Mouse (Mus musculus): ENCODE data around the gene Ints6l. TPM values are rescaled to one million over a fixed set of nuclear protein-coding genes. Genes with fewer than 3 reads are reported as not detected.

The Ints6l gene
- 22.9 and 24.8 TPM in 2 replicates for polyA plus RNA-seq (2016; fragmentation: Nextera tagmentation; extraction: Ambion mirVana)

DNA sequence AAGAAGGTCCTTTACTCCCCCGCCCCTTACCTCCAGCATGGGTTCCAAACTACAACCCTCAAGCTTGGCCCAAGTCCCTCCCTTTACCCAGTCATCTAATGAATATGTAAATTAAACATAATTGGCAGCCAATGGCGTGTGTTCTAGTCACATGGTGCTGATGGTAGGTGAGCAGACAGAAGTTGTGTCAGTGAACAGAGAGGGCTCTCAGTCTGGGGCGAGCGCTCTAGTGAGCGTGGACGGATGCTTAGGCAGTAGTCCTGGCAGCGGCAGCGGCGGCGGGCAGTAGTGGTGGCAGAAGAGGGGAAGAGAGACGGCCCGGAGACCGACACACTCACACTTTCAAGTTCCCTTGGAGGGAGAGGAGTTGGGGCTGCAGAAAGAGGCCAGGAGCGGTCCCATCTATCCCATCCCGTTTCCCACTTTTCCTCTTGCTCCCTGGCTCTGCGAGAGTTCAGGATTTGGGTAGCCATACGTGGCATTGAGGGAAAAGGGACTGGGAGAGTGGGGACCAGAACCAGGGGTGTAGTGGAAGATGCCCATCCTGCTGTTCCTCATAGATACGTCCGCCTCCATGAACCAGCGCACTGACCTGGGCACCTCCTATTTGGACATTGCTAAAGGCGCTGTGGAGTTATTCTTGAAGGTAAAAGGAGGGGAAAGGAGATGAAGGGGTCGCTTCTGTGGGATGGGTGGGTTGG is at the start of gene Ints6l:
TSS of gene Ints6l (plus strand) at position 187 of the 701 bp plus-strand sequence.
- Histone ChIP-seq H3K27me3 (replicated peaks; ENCODE audit: low read depth, poor library complexity, severe bottlenecking) (no peaks in the 10 kb centered on the region), H3K4me3 (peak within 1 kb of the TSS; percentile 69), H3K9me3 (no peaks in the 10 kb centered on the region; the same call in 1 of the 2 replicates), H3K27ac (replicated peaks) (peak within 1 kb of the TSS; percentile 96), H3K4me1 (no peaks in the 10 kb centered on the region), H3K36me3 (replicated peaks) (no peaks in the 10 kb centered on the region)
- peak; percentile 78 for DNase-seq (ENCODE audit: low spot score)
- 15% methylated on average over 22 of the region's 22 CpGs for WGBS

GRCm38 (mm10) chrX:56405482-56405881 is 49.2 kb upstream of the Ints6l start:
- Histone ChIP-seq H3K4me3 (no peak overlapping the region), H3K27me3 (replicated peaks; ENCODE audit: low read depth, poor library complexity, severe bottlenecking) (no peaks in the 10 kb centered on the region), H3K27ac (replicated peaks) (no peak overlapping the region), H3K9me3 (no peaks in the 10 kb centered on the region), H3K36me3 (replicated peaks) (no peaks in the 10 kb centered on the region), H3K4me1 (peaks cover 3% of the 10 kb centered on the region; the same call in 1 of the 2 replicates)
- 61% methylated on average over 1 of the region's 1 CpGs for WGBS
- no peak for DNase-seq (ENCODE audit: low spot score)

GRCm38 (mm10) chrX:56406128-56406527 is 48.5 kb upstream of the Ints6l start:
- Histone ChIP-seq H3K36me3 (replicated peaks) (no peaks in the 10 kb centered on the region), H3K4me3 (no peak overlapping the region), H3K4me1 (no peaks in the 10 kb centered on the region), H3K9me3 (no peaks in the 10 kb centered on the region), H3K27me3 (replicated peaks; ENCODE audit: low read depth, poor library complexity, severe bottlenecking) (no peaks in the 10 kb centered on the region), H3K27ac (replicated peaks) (no peak overlapping the region)
- WGBS = 64% methylated on average over 5 of the region's 5 CpGs
- DNase-seq (ENCODE audit: low spot score) = no peak

- 78% methylated on average over 3 of the region's 3 CpGs for WGBS
- Histone ChIP-seq H3K27me3 (replicated peaks; ENCODE audit: low read depth, poor library complexity, severe bottlenecking) (no peaks in the 10 kb centered on the region), H3K9me3 (no peaks in the 10 kb centered on the region), H3K27ac (replicated peaks) (no peak overlapping the region), H3K4me1 (no peaks in the 10 kb centered on the region), H3K36me3 (replicated peaks) (no peaks in the 10 kb centered on the region), H3K4me3 (no peak overlapping the region)
- no peak for DNase-seq (ENCODE audit: low spot score)
Measured at GRCm38 (mm10) chrX:56416277-56416676, 38.4 kb upstream of the Ints6l start.

DNA sequence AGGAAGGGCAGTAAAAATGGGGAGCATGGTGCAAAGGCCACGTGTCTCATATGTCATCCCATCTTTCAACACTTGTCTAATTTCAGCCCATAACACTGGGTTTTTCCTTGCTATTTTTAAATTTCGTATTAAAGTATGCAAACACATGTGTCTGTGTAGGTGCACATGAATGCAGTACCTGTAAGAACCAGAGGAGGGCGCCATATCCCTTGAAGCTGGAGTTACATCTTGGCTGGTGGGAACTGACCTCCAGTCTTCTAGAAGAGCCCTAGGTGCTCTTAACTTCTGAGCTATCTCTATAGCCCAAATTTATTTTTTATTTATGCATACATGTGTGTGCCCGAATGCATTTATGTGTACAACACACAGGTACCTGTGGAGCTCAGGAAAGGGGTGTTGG is 37.1 kb upstream of the Ints6l start:
- 75% methylated on average over 4 of the region's 4 CpGs for WGBS
- no peak for DNase-seq (ENCODE audit: low spot score)
- Histone ChIP-seq H3K36me3 (replicated peaks) (no peaks in the 10 kb centered on the region), H3K27me3 (replicated peaks; ENCODE audit: low read depth, poor library complexity, severe bottlenecking) (no peaks in the 10 kb centered on the region), H3K4me3 (no peak overlapping the region), H3K9me3 (no peaks in the 10 kb centered on the region), H3K4me1 (no peaks in the 10 kb centered on the region), H3K27ac (replicated peaks) (no peak overlapping the region)

DNA sequence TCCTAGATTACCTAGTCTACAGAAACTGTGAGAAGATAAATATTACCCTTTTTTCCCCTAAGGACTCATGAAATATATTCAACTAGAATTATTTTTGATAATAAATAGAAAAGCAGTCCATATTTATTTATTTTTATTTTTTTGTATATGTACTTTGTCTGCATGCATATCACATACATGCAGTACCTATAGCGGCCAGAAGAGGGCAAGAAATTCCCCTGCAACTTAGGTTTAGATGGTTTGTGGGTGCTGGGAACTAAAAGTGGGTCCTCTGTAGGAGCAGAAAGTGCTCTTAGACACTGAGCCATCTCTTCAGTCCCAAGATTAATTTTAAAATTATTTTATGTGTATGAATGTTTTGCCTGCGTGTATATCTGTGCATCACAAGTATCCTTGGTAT is 24.1 kb upstream of the Ints6l start:
- Histone ChIP-seq H3K27ac (replicated peaks) (no peak overlapping the region), H3K27me3 (replicated peaks; ENCODE audit: low read depth, poor library complexity, severe bottlenecking) (no peaks in the 10 kb centered on the region), H3K4me3 (no peak overlapping the region), H3K4me1 (no peaks in the 10 kb centered on the region), H3K9me3 (peaks cover 4% of the 10 kb centered on the region; the same call in 1 of the 2 replicates), H3K36me3 (replicated peaks) (no peaks in the 10 kb centered on the region)
- 53% methylated on average over 2 of the region's 2 CpGs for WGBS
- no peak for DNase-seq (ENCODE audit: low spot score)

DNA sequence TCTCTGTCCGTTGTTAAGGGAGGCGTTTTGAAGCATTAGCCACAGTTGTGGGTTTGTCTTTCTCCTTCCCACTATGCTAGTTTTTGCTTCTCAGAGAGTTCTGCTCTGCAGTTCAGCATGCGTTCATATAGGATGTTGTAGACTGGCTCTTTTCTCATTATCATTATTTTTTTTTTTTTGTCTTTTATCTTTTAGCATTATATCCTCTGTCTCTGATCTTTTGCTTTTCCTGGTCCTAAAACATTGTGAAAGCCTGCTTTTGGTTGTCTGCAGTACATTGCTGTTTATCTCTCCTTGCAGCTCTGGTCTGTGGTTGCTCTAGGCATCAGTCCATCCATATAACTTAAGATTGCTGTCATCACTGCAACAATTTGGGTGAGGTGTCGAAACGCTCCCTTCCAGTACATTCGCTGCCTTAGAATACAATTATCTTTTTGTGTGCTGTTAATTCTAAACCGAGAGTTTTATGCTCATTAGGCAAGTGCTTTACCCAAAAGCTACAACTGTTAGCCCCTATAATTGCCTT is 18.8 kb upstream of the Ints6l start:
- no peak overlapping the region for H3K4me3 ChIP-seq
- DNase-seq (ENCODE audit: low spot score) = no peak
- no peak overlapping the region for H3K27ac ChIP-seq (replicated peaks)
- H3K36me3 ChIP-seq (replicated peaks) = no peaks in the 10 kb centered on the region
- H3K27me3 ChIP-seq (replicated peaks; ENCODE audit: low read depth, poor library complexity, severe bottlenecking) = no peaks in the 10 kb centered on the region
- H3K4me1 ChIP-seq = no peaks in the 10 kb centered on the region
- 62% methylated on average over 7 of the region's 7 CpGs for WGBS
- H3K9me3 ChIP-seq = peaks cover 2% of the 10 kb centered on the region; the same call in 1 of the 2 replicates

DNA sequence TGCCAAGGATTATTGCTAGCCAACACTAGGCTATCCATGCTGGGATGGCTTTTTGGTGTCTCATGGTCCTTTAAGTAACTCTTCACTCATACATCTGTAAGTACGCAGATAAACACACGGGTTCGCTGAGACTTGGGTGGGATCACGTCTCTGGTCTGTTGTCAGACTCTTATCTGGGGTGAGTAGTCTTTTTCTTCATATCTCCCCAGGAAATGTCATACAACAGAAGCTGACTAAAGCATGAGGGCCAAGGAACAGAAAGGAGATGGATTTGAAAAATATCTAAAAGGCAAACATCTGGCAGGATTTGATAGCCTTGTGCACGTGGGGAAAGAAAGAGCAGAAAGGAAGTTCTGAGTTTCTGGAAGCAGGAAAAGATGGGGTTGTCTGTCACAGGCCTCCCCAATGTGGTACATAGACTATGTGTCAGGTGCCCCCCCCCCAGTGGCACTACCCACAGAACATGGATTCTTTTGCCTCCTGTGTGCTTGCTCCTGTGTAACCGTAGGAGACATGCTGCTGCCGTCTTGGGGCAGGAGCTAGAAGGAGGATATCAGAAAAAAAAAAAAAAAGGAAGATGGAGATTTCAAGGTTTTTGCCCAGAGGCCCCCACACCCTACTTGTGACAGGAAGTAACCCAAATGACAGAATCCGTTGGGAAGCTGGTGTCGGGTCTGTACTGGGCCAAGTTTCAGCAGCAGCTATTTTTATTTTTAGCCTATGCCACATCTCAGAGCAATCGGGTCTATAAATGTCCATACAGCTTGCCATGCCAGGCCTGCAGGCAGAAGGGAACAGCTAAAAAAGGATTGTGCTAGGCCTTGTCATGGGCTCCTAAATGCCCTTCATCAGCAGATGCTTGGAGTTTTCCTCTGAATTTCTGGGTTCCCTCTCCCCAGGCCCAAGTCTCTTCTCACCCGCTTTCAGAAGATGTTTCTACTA is 7.9 kb upstream of the Ints6l start:
- WGBS = 81% methylated on average over 11 of the region's 11 CpGs
- Histone ChIP-seq H3K4me3 (no peak overlapping the region), H3K27me3 (replicated peaks; ENCODE audit: low read depth, poor library complexity, severe bottlenecking) (no peaks in the 10 kb centered on the region), H3K36me3 (replicated peaks) (no peaks in the 10 kb centered on the region), H3K9me3 (no peaks in the 10 kb centered on the region), H3K27ac (replicated peaks) (no peak overlapping the region), H3K4me1 (no peaks in the 10 kb centered on the region)
- DNase-seq (ENCODE audit: low spot score) = no peak

DNA sequence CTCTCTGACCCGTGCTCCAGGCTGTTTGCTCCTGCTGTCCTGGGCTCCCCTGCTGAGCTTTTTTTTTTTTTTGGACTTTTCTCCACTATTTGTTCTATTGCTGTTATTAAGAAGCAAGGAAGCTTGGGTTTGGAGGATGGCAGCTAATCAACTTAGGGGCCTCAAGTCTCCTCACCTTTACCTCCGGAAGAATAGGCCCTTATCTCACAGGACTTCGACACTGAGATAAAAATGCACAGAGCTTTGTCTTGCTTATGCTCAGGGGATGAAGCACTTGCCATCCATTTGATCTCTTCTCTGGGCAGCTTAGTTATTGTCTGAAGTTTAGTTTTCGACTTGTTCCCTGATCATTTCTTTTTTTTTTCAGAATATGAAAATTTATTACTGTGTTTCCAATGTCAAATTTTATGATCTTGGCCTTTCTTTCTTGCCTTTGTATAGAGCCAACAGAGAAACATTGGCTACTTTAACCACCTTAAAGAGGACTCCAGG is 7.1 kb upstream of the Ints6l start, which contains the start of gene Gm2174:
TSS of gene Gm2174 (plus strand) at position 442 of the 492 bp plus-strand sequence.
- Histone ChIP-seq H3K36me3 (replicated peaks) (no peaks in the 10 kb centered on the region), H3K4me1 (no peaks in the 10 kb centered on the region), H3K27ac (replicated peaks) (no peak within 1 kb of the TSS), H3K27me3 (replicated peaks; ENCODE audit: low read depth, poor library complexity, severe bottlenecking) (no peaks in the 10 kb centered on the region), H3K9me3 (no peaks in the 10 kb centered on the region), H3K4me3 (no peak within 1 kb of the TSS)
- 77% methylated on average over 4 of the region's 4 CpGs for WGBS
- DNase-seq (ENCODE audit: low spot score) = no peak

DNA sequence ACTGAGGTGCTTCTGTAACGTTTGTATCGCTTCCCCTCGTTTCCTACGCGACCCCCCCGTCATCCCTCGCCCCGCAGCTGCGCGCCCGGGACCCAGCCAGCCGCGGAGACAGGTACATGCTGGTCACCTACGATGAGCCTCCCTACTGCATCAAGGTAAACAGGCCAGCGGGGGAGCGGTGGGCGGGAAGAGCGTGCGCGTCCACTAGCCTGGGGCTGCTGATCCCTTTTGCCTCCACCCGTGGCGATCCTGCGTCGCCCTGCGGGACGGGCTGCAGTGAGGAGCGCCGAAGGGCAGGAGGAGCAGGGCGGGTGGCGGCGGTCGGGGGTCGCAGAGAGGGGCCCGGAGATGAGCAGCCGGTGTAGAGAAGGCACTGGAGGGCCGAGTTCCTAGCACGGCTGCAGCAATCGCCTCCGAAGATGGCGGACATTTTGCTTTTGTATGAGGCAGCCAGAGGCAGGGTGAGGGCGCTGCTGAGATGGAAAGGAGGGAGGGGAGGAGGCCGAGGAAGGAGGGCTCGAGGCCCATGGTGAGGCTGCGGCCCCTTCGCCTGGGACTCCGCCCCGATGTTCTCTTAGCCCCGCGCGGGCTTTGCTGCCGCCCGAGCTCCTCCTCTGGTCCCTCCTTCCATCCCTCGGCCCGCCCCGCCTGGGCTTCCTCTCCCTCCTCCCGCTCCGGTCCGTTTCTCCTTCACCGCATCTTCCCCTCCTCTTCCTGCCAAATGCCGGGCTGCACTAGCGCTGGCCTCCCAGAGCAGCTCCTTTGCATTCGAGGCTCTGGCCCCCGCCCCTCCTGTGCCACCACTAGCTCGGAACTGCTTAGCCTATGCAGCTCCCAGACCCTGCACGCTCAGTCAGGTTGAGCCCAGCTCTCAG is 952 bp downstream of the Ints6l start:
- WGBS = 22% methylated on average over 63 of the region's 65 CpGs
- Histone ChIP-seq H3K4me1 (no peaks in the 10 kb centered on the region), H3K27me3 (replicated peaks; ENCODE audit: low read depth, poor library complexity, severe bottlenecking) (no peaks in the 10 kb centered on the region), H3K27ac (replicated peaks) (peak overlapping the region; percentile 96), H3K9me3 (no peaks in the 10 kb centered on the region; the same call in 1 of the 2 replicates), H3K4me3 (peak overlapping the region; percentile 69), H3K36me3 (replicated peaks) (0 out of 2 replicates have a peak, but pooled peaks cover 6% of the 10 kb centered on the region)
- peak; percentile 91 for DNase-seq (ENCODE audit: low spot score)

GRCm38 (mm10) chrX:56456379-56456778 is 1.7 kb downstream of the Ints6l start:
- peak overlapping the region; percentile 96 for H3K27ac ChIP-seq (replicated peaks)
- no peak for DNase-seq (ENCODE audit: low spot score)
- H3K36me3 ChIP-seq (replicated peaks) = 0 out of 2 replicates have a peak, but pooled peaks cover 6% of the 10 kb centered on the region
- WGBS = 17% methylated on average over 8 of the region's 8 CpGs
- H3K27me3 ChIP-seq (replicated peaks; ENCODE audit: low read depth, poor library complexity, severe bottlenecking) = no peaks in the 10 kb centered on the region
- H3K4me1 ChIP-seq = no peaks in the 10 kb centered on the region
- H3K9me3 ChIP-seq = no peaks in the 10 kb centered on the region; the same call in 1 of the 2 replicates
- H3K4me3 ChIP-seq = peak overlapping the region; percentile 69

Measured in embryonic facial prominence, embryonic 10.5 days (tissue).